Mouse (Mus musculus): ENCODE results near the gene Rpl31.

DNA sequence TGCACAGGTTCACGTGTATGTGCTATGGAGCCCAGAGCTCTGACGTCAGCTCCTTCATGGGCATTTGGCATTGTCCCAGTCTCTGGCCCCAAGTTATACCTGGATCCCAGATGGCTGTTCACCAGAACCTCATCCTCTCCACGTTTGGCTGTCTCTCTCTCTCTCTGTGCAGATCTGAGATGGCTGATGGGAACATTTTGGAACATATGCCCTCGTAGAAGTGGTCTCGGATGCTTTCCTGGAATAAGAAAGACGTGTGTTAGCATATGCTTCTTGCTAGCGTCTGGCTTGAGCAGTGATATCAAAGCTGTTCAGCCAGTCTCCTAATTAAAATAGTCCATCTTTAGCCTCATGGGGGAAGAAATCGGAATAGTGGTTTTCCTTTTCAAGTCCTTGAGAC, 30.9 kb upstream of the Rpl31 start:
- TF ChIP-seq CTCF (IDR thresholded peaks at IDR 0.05; ENCODE audit: borderline replicate concordance, insufficient read depth, low read depth, low read length), result no peak
- no peak for TF ChIP-seq POLR2A (IDR thresholded peaks at IDR 0.05; ENCODE audit: borderline replicate concordance, insufficient read depth, low read length)

All from cerebellum, adult 2 months (tissue).